Mouse (Mus musculus): Measurements from ENCODE around the gene Megf6.

GRCm38 (mm10) chr4:154198377-154198961 lies 27.9 kb downstream of the Megf6 start:
- TF ChIP-seq CTCF (conservative IDR thresholded peaks at IDR 0.05; ENCODE audit: insufficient read depth, insufficient read length, low read depth, low read length), result no peak
- TF ChIP-seq POLR2A (IDR thresholded peaks at IDR 0.05; ENCODE audit: low read depth, low read length), result no peak
